Mouse (Mus musculus) erythroblast, embryonic 14.5 days (primary cell): Measurements from ENCODE around the gene Ppp4c.

Source experiments
- GATA1 ChIP-seq: IDR thresholded peaks from 2 replicates; pipeline ENCODE4 v1.6.1; 2012; ENCODE audit warnings: low read length, inconsistent platforms, mixed read lengths
- TAL1 ChIP-seq: IDR thresholded peaks from 3 replicates; pipeline ENCODE4 v1.6.1; 2012; ENCODE audit warnings: low read length, inconsistent platforms, mixed read lengths

- TF ChIP-seq GATA1 (no peak), TAL1 (no peak)
Measured at GRCm38 (mm10) chr7:126825403-126825802, 33.1 kb upstream of the Ppp4c start.
